Mouse (Mus musculus) intestine, embryonic 16.5 days (tissue): ENCODE results near the gene Upp2. TPM values are rescaled to one million over a fixed set of nuclear protein-coding genes. Genes with fewer than 3 reads are reported as not detected.

Experiments
- ATAC-seq: fragments of 200-750 bp; cut with Nextera tagmentation; 2 replicates; pipeline ENCODE4 v1.8.0; 2017; ENCODE audit warnings: moderate TSS enrichment, moderate library complexity
- H3K27ac ChIP-seq: fragments of 300-500 bp; sonication (generic); 2 replicates; pipeline ENCODE4 v1.5.1; 2014; ENCODE audit warnings: mild to moderate bottlenecking, low read length
- H3K27me3 ChIP-seq: fragments of 300-500 bp; sonication (generic); replicated peaks from 2 replicates; pipeline ENCODE4 v1.6.1; 2014; ENCODE audit warnings: low read length, control low read depth, mixed read lengths; ENCODE audit not compliant: control insufficient read depth, insufficient read depth
- H3K36me3 ChIP-seq: fragments of 300-500 bp; sonication (generic); 2 replicates; pipeline ENCODE4 v1.6.1; 2014; ENCODE audit warnings: low read length, control low read depth; ENCODE audit not compliant: control insufficient read depth, insufficient read depth
- H3K4me1 ChIP-seq: fragments of 300-500 bp; sonication (generic); 2 replicates; pipeline ENCODE4 v1.6.1; 2014; ENCODE audit warnings: low read length, control low read depth, mixed read lengths; ENCODE audit not compliant: control insufficient read depth, insufficient read depth
- H3K4me2 ChIP-seq: fragments of 300-500 bp; sonication (generic); 2 replicates; pipeline ENCODE4 v1.6.1; 2014; ENCODE audit warnings: low read depth, low read length, control low read depth
- H3K4me3 ChIP-seq: fragments of 300-500 bp; sonication (generic); 2 replicates; pipeline ENCODE4 v1.5.1; 2014; ENCODE audit warnings: mild to moderate bottlenecking, low read length
- H3K9ac ChIP-seq: fragments of 300-500 bp; sonication (generic); 2 replicates; pipeline ENCODE4 v1.6.1; 2014; ENCODE audit warnings: low read depth, low read length
- H3K9me3 ChIP-seq: fragments of 300-500 bp; sonication (generic); 2 replicates; pipeline ENCODE4 v1.6.1; 2016; ENCODE audit warnings: low read length, control low read depth; ENCODE audit not compliant: control insufficient read depth
- WGBS: fragments of 180-500 bp; shearing (Covaris S2); extraction: QIAGEN DNeasy Blood & Tissue Kit; methylation state at CpG from one replicate; pipeline ENCODE4 v1.1.7; 2014; 5-methylcytosine and 5-hydroxymethylcytosine counted together
- polyA plus RNA-seq: library from polyadenylated mRNA; unstranded; fragments of >200 nt; fragmentation: Nextera tagmentation; extraction: Ambion mirVana; gene quantifications from 2 replicates; pipeline ENCODE4 v1.2.1, GENCODE M21; 2015

The Upp2 gene
- polyA plus RNA-seq, 1 experiment from 2014 or later: 5.7 TPM

DNA sequence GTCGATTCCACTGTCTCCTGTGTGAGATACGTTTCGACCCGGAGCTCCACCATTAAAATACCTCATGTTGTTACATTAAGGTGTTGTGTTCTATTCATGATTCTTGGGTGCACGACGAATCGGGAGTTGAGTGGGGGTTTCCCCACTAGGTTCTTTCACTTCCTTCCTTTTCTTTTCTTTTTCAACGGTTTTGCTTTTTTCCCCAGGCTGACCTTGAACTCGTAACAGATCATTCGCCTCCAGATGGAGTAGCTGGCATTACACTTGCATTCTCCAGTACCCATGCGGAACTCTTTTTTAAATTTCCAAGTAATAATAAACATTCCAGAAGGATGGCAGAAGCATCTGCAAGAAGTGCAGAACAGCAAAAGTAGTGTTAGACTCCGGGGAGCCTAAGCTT is 58.1 kb downstream of the Upp2 start:
- H3K4me2 ChIP-seq: no peak overlapping the region
- no peak for ATAC-seq
- H3K9ac ChIP-seq: no peak overlapping the region
- no peaks in the 10 kb centered on the region for H3K36me3 ChIP-seq
- no peaks in the 10 kb centered on the region for H3K9me3 ChIP-seq
- no peaks in the 10 kb centered on the region for H3K4me1 ChIP-seq
- no peaks in the 10 kb centered on the region for H3K27me3 ChIP-seq
- no peak overlapping the region for H3K4me3 ChIP-seq
- WGBS: 80% methylated on average over 12 of the region's 12 CpGs
- no peak overlapping the region for H3K27ac ChIP-seq

DNA sequence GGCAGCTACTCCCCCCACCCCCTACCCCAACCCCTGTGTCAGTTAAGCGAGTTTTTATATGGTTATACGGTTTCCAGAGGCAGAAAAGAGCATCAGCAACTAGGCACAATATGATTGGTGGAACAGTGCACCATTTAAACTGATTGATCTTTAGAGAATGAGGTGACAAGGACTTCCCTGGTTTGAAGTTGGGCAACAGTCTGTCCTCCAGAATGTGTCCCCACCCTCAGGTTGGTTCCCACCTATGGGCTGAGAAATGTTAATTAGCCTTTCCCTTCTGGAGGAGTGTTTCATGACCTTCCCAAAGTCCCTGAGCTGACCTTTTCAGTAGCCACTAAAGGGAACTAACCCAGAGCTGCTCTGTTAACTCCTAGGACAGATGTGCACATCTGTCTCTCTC is 58.6 kb downstream of the Upp2 start:
- H3K27ac ChIP-seq: no peak overlapping the region
- ATAC-seq: no peak
- no peak overlapping the region for H3K4me3 ChIP-seq
- H3K4me1 ChIP-seq: no peaks in the 10 kb centered on the region
- 30% methylated on average over 2 of the region's 2 CpGs for WGBS
- H3K9me3 ChIP-seq: no peaks in the 10 kb centered on the region
- no peak overlapping the region for H3K4me2 ChIP-seq
- H3K36me3 ChIP-seq: no peaks in the 10 kb centered on the region
- H3K9ac ChIP-seq: no peak overlapping the region
- H3K27me3 ChIP-seq: no peaks in the 10 kb centered on the region

DNA sequence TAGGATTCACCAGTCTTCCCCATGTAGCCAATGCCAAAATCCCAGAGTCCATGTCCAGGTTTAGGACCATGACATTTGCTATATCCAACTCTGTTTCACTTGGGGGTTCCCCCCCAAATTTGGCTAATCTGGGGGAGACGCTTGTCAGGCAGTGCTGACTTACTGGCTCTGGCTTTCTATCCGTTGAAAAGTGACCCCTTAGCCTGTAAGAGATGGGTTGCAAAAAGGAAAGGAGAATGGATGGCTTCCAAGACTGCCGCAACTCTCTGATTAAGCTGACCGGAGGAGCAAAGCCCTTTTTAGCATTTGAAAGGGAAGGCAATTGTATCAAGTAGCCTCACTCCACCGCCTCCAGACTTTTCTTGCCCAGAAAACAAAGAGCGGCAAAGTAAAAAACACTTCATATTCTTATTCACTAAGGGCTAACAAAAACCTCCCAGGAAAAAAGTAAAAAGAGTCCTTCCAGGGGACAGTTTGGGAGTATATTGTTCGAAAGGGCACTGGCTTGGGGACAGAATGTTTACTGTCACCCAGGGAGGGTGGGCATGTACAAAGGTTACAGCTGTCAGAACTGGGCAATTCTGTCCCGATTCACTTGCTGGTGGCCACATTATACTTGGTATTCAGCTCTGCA is 59.2 kb downstream of the Upp2 start:
- no peak overlapping the region for H3K9ac ChIP-seq
- no peaks in the 10 kb centered on the region for H3K9me3 ChIP-seq
- H3K27me3 ChIP-seq: no peaks in the 10 kb centered on the region
- H3K36me3 ChIP-seq: no peaks in the 10 kb centered on the region
- no peak for ATAC-seq
- no peak overlapping the region for H3K4me2 ChIP-seq
- H3K4me1 ChIP-seq: no peaks in the 10 kb centered on the region
- no peak overlapping the region for H3K4me3 ChIP-seq
- H3K27ac ChIP-seq: no peak overlapping the region
- WGBS: 42% methylated on average over 8 of the region's 8 CpGs

- H3K27me3 ChIP-seq: no peaks in the 10 kb centered on the region
- H3K27ac ChIP-seq: no peak overlapping the region
- H3K9me3 ChIP-seq: no peaks in the 10 kb centered on the region
- ATAC-seq: no peak
- no peaks in the 10 kb centered on the region for H3K36me3 ChIP-seq
- H3K4me2 ChIP-seq: no peak overlapping the region
- H3K4me1 ChIP-seq: no peaks in the 10 kb centered on the region
- 51% methylated on average over 2 of the region's 2 CpGs for WGBS
- no peak overlapping the region for H3K4me3 ChIP-seq
- H3K9ac ChIP-seq: no peak overlapping the region
These were observed 60.9 kb downstream of the Upp2 start for GRCm38 (mm10) chr2:58627981-58628380.

- WGBS: 70% methylated on average over 3 of the region's 3 CpGs
- no peaks in the 10 kb centered on the region for H3K36me3 ChIP-seq
- H3K4me3 ChIP-seq: no peak overlapping the region
- no peak overlapping the region for H3K9ac ChIP-seq
- H3K27ac ChIP-seq: no peak overlapping the region
- H3K9me3 ChIP-seq: no peaks in the 10 kb centered on the region
- no peaks in the 10 kb centered on the region for H3K4me1 ChIP-seq
- no peak overlapping the region for H3K4me2 ChIP-seq
- ATAC-seq: no peak
- H3K27me3 ChIP-seq: no peaks in the 10 kb centered on the region
These were observed 61.9 kb downstream of the Upp2 start for GRCm38 (mm10) chr2:58628993-58629392.

- no peak overlapping the region for H3K9ac ChIP-seq
- no peaks in the 10 kb centered on the region for H3K36me3 ChIP-seq
- H3K4me2 ChIP-seq: no peak overlapping the region
- no peaks in the 10 kb centered on the region for H3K9me3 ChIP-seq
- no peaks in the 10 kb centered on the region for H3K27me3 ChIP-seq
- no peak for ATAC-seq
- WGBS: 49% methylated on average over 7 of the region's 7 CpGs
- no peak overlapping the region for H3K27ac ChIP-seq
- no peak overlapping the region for H3K4me3 ChIP-seq
- no peaks in the 10 kb centered on the region for H3K4me1 ChIP-seq
These were observed 62.3 kb downstream of the Upp2 start for GRCm38 (mm10) chr2:58629440-58629839.

DNA sequence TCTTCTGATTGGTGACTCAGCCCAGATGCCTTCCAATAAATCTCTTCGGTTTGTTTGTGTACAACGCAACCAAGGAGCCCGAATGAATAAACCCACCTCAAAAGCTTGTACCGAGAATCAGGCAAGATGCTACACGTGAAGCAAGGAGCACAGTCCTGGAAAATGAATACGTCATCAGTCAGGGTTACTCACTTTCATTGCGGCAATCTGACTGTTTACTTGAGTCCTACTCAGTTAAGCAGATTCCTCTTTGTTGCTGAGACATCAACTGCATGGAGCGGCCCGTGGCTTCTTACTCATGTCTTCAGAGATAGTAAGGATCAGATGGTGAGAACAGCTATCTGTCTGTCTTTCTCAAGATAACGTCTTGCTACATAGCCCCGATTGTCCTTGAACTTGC is 66.7 kb downstream of the Upp2 start:
- Histone ChIP-seq H3K9ac (no peak overlapping the region), H3K9me3 (no peaks in the 10 kb centered on the region), H3K4me3 (no peak overlapping the region), H3K27ac (no peak overlapping the region), H3K27me3 (no peaks in the 10 kb centered on the region), H3K4me2 (no peak overlapping the region), H3K36me3 (no peaks in the 10 kb centered on the region), H3K4me1 (no peaks in the 10 kb centered on the region)
- WGBS: 88% methylated on average over 11 of the region's 11 CpGs
- no peak for ATAC-seq

GRCm38 (mm10) chr2:58641761-58642555 is 74.9 kb downstream of the Upp2 start:
- no peak for ATAC-seq
- Histone ChIP-seq H3K4me2 (no peak overlapping the region), H3K4me1 (no peaks in the 10 kb centered on the region), H3K9me3 (no peaks in the 10 kb centered on the region), H3K4me3 (no peak overlapping the region), H3K36me3 (no peaks in the 10 kb centered on the region), H3K27me3 (no peaks in the 10 kb centered on the region), H3K9ac (no peak overlapping the region), H3K27ac (no peak overlapping the region)
- WGBS: 72% methylated on average over 19 of the region's 19 CpGs

GRCm38 (mm10) chr2:58645667-58646066 is 78.6 kb downstream of the Upp2 start:
- H3K36me3 ChIP-seq: no peaks in the 10 kb centered on the region
- H3K4me2 ChIP-seq: no peak overlapping the region
- H3K9me3 ChIP-seq: no peaks in the 10 kb centered on the region
- no peak overlapping the region for H3K4me3 ChIP-seq
- ATAC-seq: no peak
- WGBS: 93% methylated on average over 6 of the region's 6 CpGs
- H3K27ac ChIP-seq: no peak overlapping the region
- H3K27me3 ChIP-seq: no peaks in the 10 kb centered on the region
- H3K9ac ChIP-seq: no peak overlapping the region
- H3K4me1 ChIP-seq: no peaks in the 10 kb centered on the region
